1 mouse cellular context compared by ENCODE assay signal in genomic region chr7:45367020-45367880, GRCm38 (mm10).
TF ChIP-seq lines count a peak whose summit lies in the region.

No protein-coding gene starts in this region.

TF ChIP-seq in CH12.LX, 34 proteins besides CTCF, POLR2A, EP300 and RAD21:
- no peak for TF ChIP-seq USF1 (IDR thresholded peaks at IDR 0.05; ENCODE audit: low read depth, low read length)
- TF ChIP-seq ELF1 (IDR thresholded peaks at IDR 0.05; ENCODE audit: low read depth, low read length) = peak; percentile 68
- peak; percentile 73 for TF ChIP-seq MAX (IDR thresholded peaks at IDR 0.05; ENCODE audit: low read length)
- peak; percentile 71 for TF ChIP-seq MXI1 (IDR thresholded peaks at IDR 0.05; ENCODE audit: low read depth, low read length)
- peak; percentile 79; the same call in 1 of the 2 replicates for TF ChIP-seq CHD1 (IDR thresholded peaks at IDR 0.05; ENCODE audit: low read depth, low read length)
- TF ChIP-seq JUN (IDR thresholded peaks at IDR 0.05; ENCODE audit: insufficient read depth, low read depth, low read length) = peak; percentile 54; the same call in 1 of the 2 replicates
- 0 out of 2 replicates have a peak, but pooled peaks have one; percentile 18 for TF ChIP-seq KAT2A (IDR thresholded peaks at IDR 0.05; ENCODE audit: insufficient replicate concordance, low read length)
- no peak for TF ChIP-seq GABPA (IDR thresholded peaks at IDR 0.05; ENCODE audit: insufficient replicate concordance, low read depth, low read length)
- TF ChIP-seq NRF1 (IDR thresholded peaks at IDR 0.05; ENCODE audit: low read depth, low read length) = peak; percentile 36
- no peak for TF ChIP-seq ZC3H11A (IDR thresholded peaks at IDR 0.05; ENCODE audit: low read depth, low read length)
- no peak for TF ChIP-seq MAFK (IDR thresholded peaks at IDR 0.05; ENCODE audit: insufficient replicate concordance, low read length)
- TF ChIP-seq MEF2A (IDR thresholded peaks at IDR 0.05; ENCODE audit: borderline replicate concordance, low read depth, low read length) = peak; percentile 21; the same call in 1 of the 2 replicates
- TF ChIP-seq IRF4 (IDR thresholded peaks at IDR 0.05; ENCODE audit: low read depth, low read length) = peak; percentile 57
- no peak for TF ChIP-seq PAX5 (IDR thresholded peaks at IDR 0.05; ENCODE audit: low read length)
- peak; percentile 34 for TF ChIP-seq SMC3 (IDR thresholded peaks at IDR 0.05; ENCODE audit: low read depth, low read length)
- TF ChIP-seq ZNF384 (IDR thresholded peaks at IDR 0.05; ENCODE audit: low read depth, low read length) = peak; percentile 92
- TF ChIP-seq ETS1 (conservative IDR thresholded peaks at IDR 0.05; ENCODE audit: low read depth, low read length) = 0 out of 2 replicates have a peak, but pooled peaks have one; percentile 22
- peak; percentile 82; the same call in 1 of the 2 replicates for TF ChIP-seq MAZ (IDR thresholded peaks at IDR 0.05; ENCODE audit: low read depth, low read length)
- no peak for TF ChIP-seq USF2 (conservative IDR thresholded peaks at IDR 0.05; ENCODE audit: low read depth, low read length)
- 0 out of 2 replicates have a peak, but pooled peaks have one; percentile 42 for TF ChIP-seq MYC (IDR thresholded peaks at IDR 0.05; ENCODE audit: low read depth, low read length)
- TF ChIP-seq CHD2 (IDR thresholded peaks at IDR 0.05; ENCODE audit: low read length) = no peak; the same call in 1 of the 2 replicates
- no peak for TF ChIP-seq TBP (conservative IDR thresholded peaks at IDR 0.05; ENCODE audit: low read depth, low read length)
- peak; percentile 17; the same call in 1 of the 2 replicates for TF ChIP-seq SIN3A (IDR thresholded peaks at IDR 0.05; ENCODE audit: low read length)
- no peak for TF ChIP-seq ZMIZ1 (IDR thresholded peaks at IDR 0.05; ENCODE audit: low read depth, low read length)
- TF ChIP-seq NELFE (IDR thresholded peaks at IDR 0.05; ENCODE audit: low read depth, low read length) = peak; percentile 46
